Mouse (Mus musculus) embryonic fibroblast, embryonic 13.5 days (primary cell): Measurements from ENCODE around the gene Coq7.

ENCODE experiments used
- CTCF ChIP-seq: IDR thresholded peaks from 2 replicates; pipeline ENCODE4 v1.5.1; 2011; ENCODE audit warnings: mild to moderate bottlenecking, control low read depth, low read length, moderate library complexity, borderline replicate concordance; ENCODE audit not compliant: insufficient read depth
- POLR2A ChIP-seq: IDR thresholded peaks from 2 replicates; pipeline ENCODE4 v1.6.1; 2011; ENCODE audit warnings: low read depth, mild to moderate bottlenecking, control low read depth, low read length, moderate library complexity

DNA sequence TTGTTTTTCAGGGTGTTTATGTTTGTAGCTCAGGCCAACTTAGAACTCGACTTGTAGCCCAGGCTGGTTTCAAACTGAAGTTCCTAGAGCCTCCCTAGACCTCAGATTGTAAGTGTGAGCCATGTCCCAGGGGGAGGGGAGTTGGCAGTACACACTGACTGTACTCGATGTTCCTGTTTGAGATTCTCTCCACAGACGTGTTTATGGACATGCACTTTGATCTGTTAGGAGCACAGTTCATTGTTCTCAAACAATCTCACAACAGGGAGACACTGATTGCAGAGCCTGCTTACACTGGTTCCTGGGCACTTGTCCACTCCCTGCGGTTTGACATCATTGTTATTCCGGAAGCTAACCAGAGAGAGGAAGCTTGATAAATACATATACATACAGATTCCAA is 38.9 kb upstream of the Coq7 start:
- TF ChIP-seq CTCF = no peak
- TF ChIP-seq POLR2A = no peak
